Mouse (Mus musculus) embryonic facial prominence, embryonic 14.5 days (tissue): ENCODE measurements at regions not wholly inside any gene's neighbourhood (a gene's known extent, or its start where the extent isn't known, plus 50 kb on each side); places are given as distances from the start of the nearest gene placed in this dataset.

Experiments used
- ATAC-seq: fragments of 200-750 bp; cut with Nextera tagmentation; 2 replicates; pipeline ENCODE4 v1.8.0; 2017; ENCODE audit warnings: low read depth, moderate number of reproducible peaks, moderate TSS enrichment
- DNase-seq: peaks from one replicate; pipeline ENCODE4 v3.0.0-alpha.2; 2015; ENCODE audit warnings: low spot score
- H3K27ac ChIP-seq: fragments of 300-500 bp; sonication (generic); replicated peaks from 2 replicates; pipeline ENCODE4 v1.5.1; 2014; ENCODE audit warnings: low read depth, mild to moderate bottlenecking, low read length, moderate library complexity
- H3K27me3 ChIP-seq: fragments of 300-500 bp; sonication (generic); replicated peaks from 2 replicates; pipeline ENCODE4 v1.6.1; 2014; ENCODE audit warnings: low read length; ENCODE audit not compliant: control insufficient read depth, insufficient read depth
- H3K36me3 ChIP-seq: fragments of 300-500 bp; sonication (generic); 2 replicates; pipeline ENCODE4 v1.6.1; 2014; ENCODE audit warnings: low read length, mixed read lengths; ENCODE audit not compliant: control insufficient read depth, insufficient read depth
- H3K4me1 ChIP-seq: fragments of 300-500 bp; sonication (generic); 2 replicates; pipeline ENCODE4 v1.6.1; 2014; ENCODE audit warnings: antibody characterized with exemption, low read length; ENCODE audit not compliant: control insufficient read depth, insufficient read depth
- H3K4me2 ChIP-seq: fragments of 300-500 bp; sonication (generic); 2 replicates; pipeline ENCODE4 v1.6.1; 2014; ENCODE audit warnings: low read depth, mild to moderate bottlenecking, low read length, moderate library complexity, mixed read lengths
- H3K4me3 ChIP-seq: fragments of 300-500 bp; sonication (generic); 2 replicates; pipeline ENCODE4 v1.5.1; 2014; ENCODE audit warnings: low read depth, mild to moderate bottlenecking, low read length
- H3K9ac ChIP-seq: fragments of 300-500 bp; sonication (generic); 2 replicates; pipeline ENCODE4 v1.6.1; 2014; ENCODE audit warnings: low read depth, mild to moderate bottlenecking, low read length, moderate library complexity, mixed read lengths
- H3K9me3 ChIP-seq: fragments of 300-500 bp; sonication (generic); 2 replicates; pipeline ENCODE4 v1.6.1; 2016; ENCODE audit warnings: low read length; ENCODE audit not compliant: control insufficient read depth
- WGBS: fragments of 180-500 bp; shearing (Covaris S2); extraction: QIAGEN DNeasy Blood & Tissue Kit; methylation state at CpG from one replicate; pipeline ENCODE4 v1.1.7; 2014; 5-methylcytosine and 5-hydroxymethylcytosine counted together

DNA sequence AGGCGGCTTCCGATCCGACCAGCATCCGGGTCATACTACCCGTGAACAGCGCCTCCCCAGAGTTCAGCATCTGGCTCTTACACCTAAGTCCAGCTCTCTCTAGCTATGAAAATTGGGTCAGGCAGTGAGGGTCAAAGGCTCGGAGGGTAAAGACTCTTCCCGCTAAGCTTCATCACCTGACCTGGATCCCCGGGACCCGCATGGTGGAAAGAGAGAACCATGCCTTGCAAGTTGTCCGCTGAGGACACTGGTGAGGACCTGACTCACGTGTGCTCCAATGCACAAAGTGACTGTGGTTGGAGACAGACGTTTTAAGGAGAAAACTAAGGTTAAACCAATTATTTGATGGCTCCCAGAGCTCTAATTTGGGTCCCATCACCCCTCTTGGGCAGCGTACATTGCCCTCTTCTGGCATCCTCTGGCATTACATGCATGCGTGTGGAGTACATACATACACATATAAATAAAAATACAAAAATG lies 74.6 kb upstream of the Sall4 start:
- H3K9me3 ChIP-seq = 0 out of 2 replicates have a peak, but pooled peaks cover 3% of the 10 kb centered on the region
- H3K36me3 ChIP-seq = no peaks in the 10 kb centered on the region
- H3K27ac ChIP-seq = no peak overlapping the region
- peak overlapping the region; percentile 9 for H3K4me3 ChIP-seq
- peaks cover 43% of the 10 kb centered on the region for H3K27me3 ChIP-seq
- peak overlapping the region; percentile 43 for H3K4me2 ChIP-seq
- H3K9ac ChIP-seq = no peak overlapping the region
- ATAC-seq = no peak
- peaks cover 17% of the 10 kb centered on the region for H3K4me1 ChIP-seq
- no peak for DNase-seq
- WGBS = 7% methylated on average over 15 of the region's 15 CpGs

DNA sequence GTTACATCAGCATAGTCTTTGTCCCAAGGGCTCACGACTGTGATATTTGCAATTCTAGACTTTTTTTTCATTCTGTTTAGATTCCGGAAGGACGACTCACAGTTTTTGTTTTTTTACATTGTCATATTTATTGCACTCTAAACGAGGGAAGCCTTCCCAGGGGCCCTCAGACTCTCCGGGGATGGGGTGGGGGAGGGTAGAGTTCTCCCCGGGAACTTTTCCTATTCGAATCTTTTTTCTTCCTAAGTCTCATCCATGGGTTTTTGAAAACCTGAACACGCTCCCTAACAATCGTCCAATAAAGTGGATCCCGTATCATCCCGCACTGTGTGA lies 73.9 kb upstream of the Sall4 start:
- Histone ChIP-seq H3K4me1 (peaks cover 17% of the 10 kb centered on the region), H3K9ac (no peak overlapping the region), H3K36me3 (no peaks in the 10 kb centered on the region), H3K9me3 (0 out of 2 replicates have a peak, but pooled peaks cover 3% of the 10 kb centered on the region), H3K27ac (no peak overlapping the region), H3K4me2 (peak overlapping the region; percentile 43), H3K4me3 (peak overlapping the region; percentile 9), H3K27me3 (peaks cover 44% of the 10 kb centered on the region)
- ATAC-seq (no peak), DNase-seq (no peak)
- 4% methylated on average over 11 of the region's 11 CpGs for WGBS

GRCm38 (mm10) chr2:168840853-168841712 lies 73.3 kb upstream of the Sall4 start:
- Histone ChIP-seq H3K36me3 (no peaks in the 10 kb centered on the region), H3K4me1 (peaks cover 17% of the 10 kb centered on the region), H3K27ac (no peak overlapping the region), H3K4me3 (no peak overlapping the region), H3K9me3 (0 out of 2 replicates have a peak, but pooled peaks cover 3% of the 10 kb centered on the region), H3K4me2 (peak overlapping the region; percentile 43; the same call in 1 of the 2 replicates), H3K9ac (no peak overlapping the region), H3K27me3 (peaks cover 44% of the 10 kb centered on the region)
- no peak for ATAC-seq
- no peak for DNase-seq
- 7% methylated on average over 19 of the region's 19 CpGs for WGBS

GRCm38 (mm10) chr2:168839811-168840655 lies 72.3 kb upstream of the Sall4 start:
- Histone ChIP-seq H3K4me3 (peak overlapping the region; percentile 21), H3K4me1 (peaks cover 17% of the 10 kb centered on the region), H3K4me2 (peak overlapping the region; percentile 58), H3K9me3 (0 out of 2 replicates have a peak, but pooled peaks cover 3% of the 10 kb centered on the region), H3K27ac (no peak overlapping the region), H3K36me3 (no peaks in the 10 kb centered on the region), H3K9ac (peak overlapping the region; percentile 37; the same call in 1 of the 2 replicates), H3K27me3 (peaks cover 44% of the 10 kb centered on the region)
- WGBS = 4% methylated on average over 24 of the region's 24 CpGs
- ATAC-seq (peak; percentile 35; the same call in 1 of the 2 replicates), DNase-seq (no peak)

DNA sequence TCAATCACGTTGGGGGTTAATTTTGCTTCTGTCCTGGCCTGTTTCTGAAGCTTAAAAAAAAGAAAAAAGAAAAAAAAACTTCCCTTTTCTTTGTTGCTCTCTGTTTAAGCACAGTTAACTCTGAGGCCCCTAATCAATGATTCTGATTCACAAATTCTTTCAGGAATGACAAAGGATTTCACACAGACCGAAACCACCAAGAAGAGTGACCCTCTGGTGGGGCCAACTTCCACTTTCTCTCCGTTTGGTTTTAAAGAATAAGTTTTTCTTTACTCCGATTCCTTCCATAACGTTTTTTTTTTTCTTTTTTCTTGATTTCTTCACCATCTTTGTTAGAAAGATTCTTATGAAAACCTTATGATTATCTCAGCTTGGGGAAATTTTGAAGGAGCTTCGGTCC lies 71.5 kb upstream of the Sall4 start:
- Histone ChIP-seq H3K9ac (no peak overlapping the region), H3K4me1 (peaks cover 17% of the 10 kb centered on the region), H3K27ac (no peak overlapping the region), H3K4me3 (no peak overlapping the region), H3K9me3 (0 out of 2 replicates have a peak, but pooled peaks cover 3% of the 10 kb centered on the region), H3K36me3 (no peaks in the 10 kb centered on the region), H3K4me2 (0 out of 2 replicates have a peak overlapping the region, but pooled peaks have one; percentile 58), H3K27me3 (peaks cover 44% of the 10 kb centered on the region)
- ATAC-seq = no peak
- DNase-seq = no peak
- 12% methylated on average over 6 of the region's 6 CpGs for WGBS

DNA sequence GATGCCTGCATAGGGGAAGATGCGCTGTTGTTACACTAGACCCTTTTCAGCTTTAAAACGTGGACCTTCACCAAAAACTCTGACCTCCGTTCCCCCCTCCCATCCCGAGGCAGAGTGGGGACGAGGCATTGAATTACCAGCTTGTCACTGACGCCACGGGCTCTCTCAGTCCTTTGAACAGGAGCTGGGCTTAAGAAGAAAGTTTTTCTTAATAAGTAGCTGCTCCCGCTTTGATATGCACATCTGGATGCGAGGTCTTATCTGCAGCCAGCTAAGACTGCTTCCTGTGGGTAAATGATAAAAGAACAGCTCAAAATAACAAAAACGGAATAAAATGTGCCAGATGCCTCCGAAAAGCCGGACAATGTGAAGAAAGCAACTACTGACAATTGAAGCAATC lies 70.9 kb upstream of the Sall4 start:
- WGBS = 8% methylated on average over 12 of the region's 12 CpGs
- peak overlapping the region; percentile 23; the same call in 1 of the 2 replicates for H3K4me2 ChIP-seq

DNA sequence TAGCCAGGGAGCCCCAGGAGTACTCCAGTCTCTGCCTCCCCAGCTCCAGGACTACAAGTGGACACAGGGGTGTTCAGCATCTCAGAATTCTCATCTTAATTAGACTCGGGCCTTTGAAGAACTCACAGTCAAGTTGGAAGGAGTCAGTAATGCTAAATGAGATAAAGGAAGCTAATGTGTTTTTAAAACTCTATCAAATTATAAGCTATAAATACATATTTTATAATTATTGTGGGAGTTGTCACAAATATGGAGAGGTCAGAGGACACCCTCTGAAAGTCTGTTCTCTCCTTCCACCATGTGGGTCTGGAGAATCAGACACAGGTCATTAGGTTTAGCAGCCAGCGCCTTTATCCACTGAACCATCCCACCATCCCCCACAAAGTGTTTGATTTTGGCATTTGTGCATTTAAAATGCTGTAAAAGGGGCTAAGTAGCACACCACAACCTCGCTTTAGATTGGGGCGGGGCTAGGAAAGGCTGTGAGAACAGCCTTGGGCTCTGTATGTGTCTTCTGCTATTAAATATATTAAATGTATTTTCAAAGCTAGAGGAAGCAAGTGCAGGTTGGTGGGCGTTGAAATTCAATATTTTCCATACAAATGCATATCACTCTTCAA lies 70.3 kb upstream of the Sall4 start:
- Histone ChIP-seq H3K9ac (no peak overlapping the region), H3K4me1 (peaks cover 17% of the 10 kb centered on the region), H3K27ac (no peak overlapping the region), H3K9me3 (0 out of 2 replicates have a peak, but pooled peaks cover 3% of the 10 kb centered on the region), H3K27me3 (peaks cover 44% of the 10 kb centered on the region), H3K4me2 (no peak overlapping the region), H3K36me3 (no peaks in the 10 kb centered on the region), H3K4me3 (no peak overlapping the region)
- no peak for ATAC-seq
- no peak for DNase-seq
- 41% methylated on average over 5 of the region's 5 CpGs for WGBS

More for the DNA sequence above, 70.9 kb upstream of the Sall4 start:
- Histone ChIP-seq H3K9ac (no peak overlapping the region), H3K4me1 (peaks cover 17% of the 10 kb centered on the region), H3K9me3 (0 out of 2 replicates have a peak, but pooled peaks cover 3% of the 10 kb centered on the region), H3K27ac (no peak overlapping the region), H3K4me3 (no peak overlapping the region), H3K36me3 (no peaks in the 10 kb centered on the region), H3K27me3 (peaks cover 44% of the 10 kb centered on the region)
- DNase-seq (no peak), ATAC-seq (no peak)

DNA sequence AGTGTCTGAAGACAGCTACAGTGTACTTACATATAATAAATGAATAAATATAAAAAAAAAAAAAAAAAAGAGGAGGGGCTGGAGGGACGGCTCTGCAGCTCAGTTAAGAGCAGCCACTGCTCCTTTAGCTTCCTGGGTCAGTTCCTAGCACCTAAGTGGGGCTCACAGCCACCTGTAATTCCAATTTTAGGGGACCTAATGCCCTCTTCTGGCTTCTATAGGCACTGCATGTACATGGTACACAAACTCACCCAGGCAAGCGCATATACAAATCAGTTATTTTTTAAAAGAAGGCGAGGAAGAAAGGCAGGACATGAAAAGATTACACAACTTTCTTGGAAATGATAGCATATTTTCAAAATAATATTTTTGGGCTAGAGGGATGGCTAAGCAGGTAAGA lies 67.0 kb upstream of the Sall4 start:
- WGBS = 88% methylated on average over 3 of the region's 3 CpGs
- no peak for ATAC-seq

More for the DNA sequence above, 67.0 kb upstream of the Sall4 start:
- no peak overlapping the region for H3K27ac ChIP-seq
- H3K4me2 ChIP-seq = no peak overlapping the region
- peaks cover 6% of the 10 kb centered on the region for H3K4me1 ChIP-seq
- peaks cover 17% of the 10 kb centered on the region for H3K27me3 ChIP-seq
- DNase-seq = no peak
- no peak overlapping the region for H3K4me3 ChIP-seq
- H3K9ac ChIP-seq = no peak overlapping the region
- H3K9me3 ChIP-seq = no peaks in the 10 kb centered on the region
- no peaks in the 10 kb centered on the region for H3K36me3 ChIP-seq
